Mouse (Mus musculus) CD4-positive, CD25-positive, alpha-beta regulatory T cell, adult 2 months (primary cell): ENCODE results near the gene Esp3.
"Not testable (repeated sequence)": the region's sequence is repeated elsewhere in the genome, so short reads cannot be mapped to it uniquely, and the experiment has no call there.

Experiments
- DNase-seq: peaks from one replicate; pipeline ENCODE4 v3.0.0-alpha.2; 2012; ENCODE audit warnings: low read depth, low spot score

The Esp3 gene

DNA sequence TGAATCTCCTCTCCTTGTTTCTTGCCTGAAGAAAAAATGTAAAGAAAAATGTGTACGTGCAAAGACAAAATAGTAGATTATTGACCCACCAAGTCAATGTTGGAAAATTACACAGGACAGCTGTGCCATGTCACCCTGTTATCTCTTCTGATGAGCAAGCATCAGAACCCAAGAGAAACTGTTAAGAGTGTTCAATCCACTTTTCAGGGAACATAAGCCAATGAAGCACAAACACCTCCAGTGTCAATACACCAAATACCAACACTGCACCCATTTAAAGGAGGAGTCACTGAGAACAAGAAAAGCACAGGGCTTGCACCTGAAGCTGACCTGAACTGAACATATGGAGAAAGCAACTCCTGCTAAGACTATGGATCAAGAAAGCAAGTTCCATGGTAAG lies at the start of gene Esp3:
TSS of gene Esp3 (plus strand) at position 301 of the 400 bp plus-strand sequence.
- DNase-seq = not testable (repeated sequence)

DNA sequence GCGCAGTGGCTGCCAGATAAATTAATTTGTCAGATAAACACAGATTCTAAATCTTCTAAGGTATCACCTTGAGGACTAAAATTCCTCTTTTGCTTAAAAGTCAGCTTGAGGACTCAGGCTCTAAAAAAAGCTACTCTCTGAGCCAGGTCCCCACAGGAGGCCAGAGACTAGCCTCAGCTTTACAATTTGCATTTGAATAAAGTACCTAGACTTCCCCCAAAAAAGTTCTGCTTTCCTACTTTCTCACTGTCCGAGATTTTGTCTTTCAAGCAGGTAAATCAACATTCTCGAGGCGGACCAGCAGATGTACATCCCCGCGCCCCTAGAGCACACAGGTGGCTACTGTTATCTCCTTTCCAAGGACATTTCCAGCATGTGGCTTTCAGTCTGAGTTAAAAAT lies 48.0 kb upstream of the Esp3 start:
- DNase-seq = not testable (repeated sequence)

DNA sequence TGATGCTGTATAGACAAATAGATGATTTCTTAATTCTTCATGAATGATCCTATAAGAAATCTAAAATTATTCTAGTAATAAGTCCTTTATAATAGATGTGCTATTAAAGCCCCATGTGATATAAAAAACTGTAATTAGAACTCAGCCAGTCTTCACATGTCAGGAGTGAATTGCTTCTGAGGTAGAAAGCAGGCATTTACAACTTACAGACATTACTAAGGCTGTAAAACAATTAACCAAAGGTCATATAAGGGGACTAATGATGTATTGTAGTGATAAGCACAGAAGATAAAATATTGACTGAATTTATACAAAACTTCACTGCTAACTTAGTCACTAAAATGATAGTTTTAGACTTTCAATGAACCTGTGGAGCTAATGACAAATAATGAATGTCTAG lies 40.6 kb upstream of the Esp3 start:
- DNase-seq = no peak

DNA sequence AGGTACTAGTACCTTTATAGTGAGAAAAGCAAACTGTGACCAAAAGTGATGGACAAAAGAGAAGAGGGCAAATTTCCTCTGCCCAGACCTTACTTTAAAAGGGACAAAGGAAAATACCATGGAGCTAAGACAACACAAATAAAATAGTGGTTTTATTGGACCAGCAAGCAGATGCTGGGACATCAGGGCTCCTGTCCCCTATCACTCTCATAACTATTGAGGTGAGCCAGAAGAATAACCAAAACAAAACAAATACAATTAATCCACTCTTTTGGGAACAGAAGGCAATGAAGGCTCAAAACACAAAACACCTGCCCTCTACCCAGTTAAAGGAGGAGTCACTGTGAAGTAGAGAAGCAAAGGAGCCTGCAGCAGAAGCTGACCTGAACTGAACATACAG lies 33.6 kb upstream of the Esp3 start, which contains the start of gene Esp4:
TSS of gene Esp4 (plus strand) at position 301 of the 400 bp plus-strand sequence.
- DNase-seq = no peak

DNA sequence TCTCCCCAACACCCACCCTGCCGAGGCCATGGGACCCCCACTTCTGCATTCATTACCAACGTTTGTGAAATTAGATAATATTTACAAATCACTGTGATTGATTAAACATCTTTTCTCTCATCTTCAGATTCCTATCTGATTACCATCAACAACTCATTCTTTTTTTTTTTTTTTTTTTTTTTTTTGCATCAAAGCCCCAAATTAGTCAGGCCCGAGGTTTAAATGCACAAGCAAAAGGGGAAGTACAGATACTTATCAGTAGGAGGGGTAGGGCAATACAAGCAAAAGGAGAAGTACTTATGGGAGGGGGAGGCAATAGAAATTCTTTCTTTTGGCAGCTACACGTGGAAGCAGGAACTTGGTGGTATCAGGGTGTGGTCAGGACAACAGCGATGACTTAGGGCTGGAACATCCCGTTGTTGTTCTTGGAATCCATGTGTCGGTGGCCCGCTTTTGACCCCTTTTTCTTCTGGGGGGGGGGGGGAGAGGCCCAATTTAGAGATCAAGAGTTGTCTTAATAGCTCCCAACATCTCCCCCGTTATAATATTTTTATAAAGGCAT lies 30.3 kb downstream of the Esp3 start:
- DNase-seq = not testable (repeated sequence)

DNA sequence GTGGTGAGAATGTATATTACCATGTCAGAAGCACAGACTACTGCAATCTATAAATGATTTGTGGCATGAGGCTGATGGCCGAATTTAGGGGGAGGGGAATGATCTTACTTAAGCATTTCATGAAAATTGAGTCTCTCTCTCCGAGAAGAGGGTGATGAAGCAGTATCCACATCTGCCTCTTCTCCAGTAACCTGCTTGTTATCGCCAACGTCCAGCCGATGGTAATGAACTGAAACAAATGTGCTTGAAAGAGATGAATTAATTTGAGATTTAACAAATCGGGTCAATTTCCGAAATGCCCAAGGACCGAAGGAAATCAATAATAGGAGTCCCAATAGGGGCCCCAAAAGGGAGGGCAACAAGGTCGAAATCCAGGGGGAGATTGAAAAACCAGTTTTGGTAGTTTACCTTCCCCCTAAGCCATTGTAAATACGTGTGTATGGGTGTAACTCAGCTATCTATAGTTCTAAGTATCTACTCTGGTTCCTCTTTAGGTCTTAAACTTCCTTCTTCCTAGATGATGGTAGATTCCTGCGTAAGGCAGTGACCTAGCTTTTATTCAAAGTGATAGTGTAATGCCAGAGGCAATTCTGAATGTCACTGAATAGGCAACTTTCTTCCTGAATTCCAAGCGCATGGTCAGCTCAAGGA lies 31.4 kb downstream of the Esp3 start:
- not testable (repeated sequence) for DNase-seq
